Mouse (Mus musculus): ENCODE data around the gene Zbtb22. TPM values are rescaled to one million over a fixed set of nuclear protein-coding genes. Genes with fewer than 3 reads are reported as not detected.
A peak's percentile ranks its signal among the peaks of the same experiment; 100 is the strongest.
"Not testable (repeated sequence)": the region's sequence is repeated elsewhere in the genome, so short reads cannot be mapped to it uniquely, and the experiment has no call there.

The Zbtb22 gene
- 17.1 TPM in 2 replicates for polyA plus RNA-seq (2015; fragmentation: Nextera tagmentation; extraction: Ambion mirVana)

- H3K36me3 ChIP-seq = peaks cover 33% of the 10 kb centered on the region
Observed at GRCm38 (mm10) chr17:33915671-33916250, at the start of gene Zbtb22, which contains the start of gene Tapbp. Zbtb22 (plus strand) TSS chr17:33915904. Tapbp (plus strand) TSS chr17:33915899.

GRCm38 (mm10) chr17:33873537-33873936 lies 42.2 kb upstream of the Zbtb22 start, which contains the start of gene Gm7029:
Gm7029 (plus strand) TSS chr17:33873837.
- not testable (repeated sequence) for H3K27me3 ChIP-seq; ATAC-seq (ENCODE audit: low FRiP score, low read depth); H3K4me1 ChIP-seq (replicated peaks); H3K9ac ChIP-seq; H3K9me3 ChIP-seq; H3K36me3 ChIP-seq; H3K4me3 ChIP-seq; H3K27ac ChIP-seq (replicated peaks); H3K4me2 ChIP-seq
- 87% methylated on average over 3 of the region's 12 CpGs for WGBS

More at GRCm38 (mm10) chr17:33915671-33916250, at the start of gene Zbtb22, which contains the start of gene Tapbp:
- WGBS = under 1% methylated on average over 31 of the region's 34 CpGs
- Histone ChIP-seq H3K27ac (replicated peaks) (peak within 1 kb of the TSS; percentile 84), H3K9me3 (no peaks in the 10 kb centered on the region), H3K4me1 (replicated peaks) (peaks cover 51% of the 10 kb centered on the region), H3K4me2 (peak within 1 kb of the TSS; percentile 78), H3K4me3 (peak within 1 kb of the TSS; percentile 57), H3K9ac (peak within 1 kb of the TSS; percentile 52), H3K27me3 (no peaks in the 10 kb centered on the region; the same call in 1 of the 2 replicates)
- peak; percentile 93 for ATAC-seq (ENCODE audit: low FRiP score, low read depth)

DNA sequence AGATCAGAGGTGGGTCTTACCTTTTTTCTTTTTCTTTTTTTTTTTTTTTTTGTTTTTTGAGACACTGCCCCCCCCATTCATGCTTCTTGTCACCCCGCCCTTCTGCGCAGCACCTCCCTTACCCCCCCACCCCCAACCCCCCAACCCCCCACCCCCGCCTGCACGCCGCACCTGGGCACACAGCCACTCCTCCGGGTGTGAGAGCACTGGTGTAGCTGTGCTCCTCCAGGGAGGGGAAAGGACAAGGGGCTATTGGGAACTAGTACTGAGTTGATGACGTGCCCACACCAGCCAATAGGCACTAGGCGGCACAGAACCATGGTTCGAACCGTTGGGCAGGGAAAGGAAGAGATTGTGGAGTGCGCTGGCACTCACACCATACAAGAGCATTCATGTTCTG lies 41.3 kb upstream of the Zbtb22 start:
- no peaks in the 10 kb centered on the region for H3K4me1 ChIP-seq (replicated peaks)
- H3K4me3 ChIP-seq = no peak overlapping the region
- no peaks in the 10 kb centered on the region for H3K27me3 ChIP-seq
- no peak overlapping the region for H3K4me2 ChIP-seq
- H3K9ac ChIP-seq = no peak overlapping the region
- H3K36me3 ChIP-seq = no peaks in the 10 kb centered on the region
- no peak for ATAC-seq (ENCODE audit: low FRiP score, low read depth)
- no peak overlapping the region for H3K27ac ChIP-seq (replicated peaks)
- H3K9me3 ChIP-seq = no peaks in the 10 kb centered on the region
- WGBS = 85% methylated on average over 11 of the region's 11 CpGs

DNA sequence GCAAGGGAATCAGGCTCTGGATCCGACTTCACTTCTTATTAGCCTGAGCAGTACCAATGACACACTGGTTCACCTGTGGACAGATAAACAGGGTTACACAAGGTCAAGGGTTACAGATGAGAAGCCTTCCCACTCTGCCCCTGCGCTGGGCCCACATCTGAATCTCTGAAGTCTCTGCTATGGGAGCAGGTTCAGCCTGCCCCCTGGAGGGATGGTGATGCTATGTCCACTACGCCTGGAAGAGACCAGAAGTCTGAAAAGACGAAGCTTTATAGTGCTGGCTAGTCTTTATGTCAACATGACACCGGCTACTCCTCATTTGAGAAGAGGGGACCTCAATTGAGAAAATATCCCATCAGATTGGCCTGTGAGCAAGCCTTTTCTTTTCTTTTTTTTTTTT lies 39.9 kb upstream of the Zbtb22 start:
- H3K4me2 ChIP-seq; H3K4me3 ChIP-seq; H3K9me3 ChIP-seq; ATAC-seq (ENCODE audit: low FRiP score, low read depth); H3K27ac ChIP-seq (replicated peaks); H3K36me3 ChIP-seq; H3K27me3 ChIP-seq; H3K4me1 ChIP-seq (replicated peaks); H3K9ac ChIP-seq: not testable (repeated sequence)
- WGBS = 82% methylated on average over 5 of the region's 5 CpGs

- H3K9me3 ChIP-seq; H3K4me1 ChIP-seq (replicated peaks); H3K36me3 ChIP-seq; H3K27me3 ChIP-seq; H3K27ac ChIP-seq (replicated peaks); ATAC-seq (ENCODE audit: low FRiP score, low read depth); H3K9ac ChIP-seq; H3K4me2 ChIP-seq; H3K4me3 ChIP-seq: not testable (repeated sequence)
- 97% methylated on average over 10 of the region's 11 CpGs for WGBS
Observed at GRCm38 (mm10) chr17:33884320-33884719, 31.4 kb upstream of the Zbtb22 start.

DNA sequence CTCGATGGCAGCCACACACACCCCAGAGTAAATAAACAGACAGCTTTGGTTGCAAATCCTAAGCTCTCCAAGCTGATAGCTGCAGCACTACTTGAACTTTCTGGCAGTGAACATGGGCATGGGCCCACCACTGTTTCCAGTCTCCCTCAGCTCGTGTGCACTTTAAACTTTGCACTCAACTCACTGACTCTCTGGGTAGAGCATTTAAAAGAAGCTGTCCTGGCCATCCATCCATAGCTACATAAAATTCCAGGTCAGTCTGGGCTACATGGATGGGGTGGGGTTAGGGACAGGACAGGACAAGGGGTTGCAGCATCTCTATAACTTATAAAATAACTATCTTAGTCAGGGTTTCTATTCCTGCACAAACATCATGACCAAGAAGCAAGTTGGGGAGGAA lies 27.9 kb upstream of the Zbtb22 start:
- ATAC-seq (ENCODE audit: low FRiP score, low read depth); H3K9me3 ChIP-seq; H3K4me3 ChIP-seq; H3K36me3 ChIP-seq; H3K9ac ChIP-seq; H3K27ac ChIP-seq (replicated peaks); H3K27me3 ChIP-seq; H3K4me2 ChIP-seq; H3K4me1 ChIP-seq (replicated peaks): not testable (repeated sequence)
- 76% methylated on average over 2 of the region's 2 CpGs for WGBS

DNA sequence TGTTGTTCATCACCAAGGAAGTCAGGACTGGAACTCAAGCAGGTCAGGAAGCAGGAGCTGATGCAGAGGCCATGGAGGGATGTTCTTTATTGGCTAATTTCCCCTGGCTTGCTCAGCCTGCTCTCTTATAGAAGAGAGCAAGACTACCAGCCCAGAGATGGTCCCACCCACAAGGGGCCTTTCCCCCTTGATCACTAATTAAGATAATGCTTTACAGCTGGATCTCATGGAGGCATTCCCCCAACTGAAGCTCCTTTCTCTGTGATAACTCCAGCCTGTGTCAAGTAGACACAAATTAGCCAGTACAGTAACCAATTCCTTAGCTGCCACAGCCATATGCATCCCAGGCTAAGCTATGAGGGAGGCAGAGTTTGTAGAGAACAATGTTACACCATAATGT lies 27.5 kb upstream of the Zbtb22 start:
- not testable (repeated sequence) for H3K27me3 ChIP-seq; H3K9ac ChIP-seq; H3K36me3 ChIP-seq; H3K27ac ChIP-seq (replicated peaks); ATAC-seq (ENCODE audit: low FRiP score, low read depth); H3K4me3 ChIP-seq; H3K4me2 ChIP-seq; H3K9me3 ChIP-seq; H3K4me1 ChIP-seq (replicated peaks)

DNA sequence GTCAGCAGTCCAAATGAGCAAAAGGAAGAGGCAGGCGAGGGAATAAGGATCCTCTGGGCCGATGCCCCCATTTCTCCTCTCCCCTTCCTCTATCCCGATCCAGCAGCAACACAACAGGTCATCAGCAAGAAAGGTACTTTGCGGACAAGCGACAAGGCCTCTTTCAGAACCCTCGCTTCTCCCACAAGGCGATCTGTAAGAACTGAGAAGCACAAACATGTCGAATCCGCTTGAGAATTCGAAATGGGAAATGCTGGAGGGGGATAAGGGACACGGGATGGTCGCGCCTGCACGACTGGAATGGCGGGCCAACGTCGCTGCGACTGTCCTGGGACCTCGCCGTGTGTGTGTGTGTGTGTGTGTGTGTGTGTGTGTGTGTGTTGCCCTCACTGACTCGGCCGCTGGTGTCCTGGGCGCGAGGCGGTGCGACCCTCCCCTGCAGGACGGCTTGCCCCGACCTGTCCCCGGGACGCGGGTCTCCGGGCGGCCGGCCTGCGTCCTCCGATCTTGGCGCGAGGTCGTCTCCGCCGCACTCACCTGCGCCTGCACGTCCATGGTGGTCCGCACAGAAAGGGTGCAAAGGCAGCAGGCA lies 25.7 kb upstream of the Zbtb22 start:
- ATAC-seq (ENCODE audit: low FRiP score, low read depth); H3K27ac ChIP-seq (replicated peaks); H3K36me3 ChIP-seq; H3K9me3 ChIP-seq; H3K27me3 ChIP-seq; H3K4me1 ChIP-seq (replicated peaks): not testable (repeated sequence)
- Histone ChIP-seq H3K9ac (peak overlapping the region; percentile 39), H3K4me2 (peak overlapping the region; percentile 85), H3K4me3 (peak overlapping the region; percentile 62)
- 0% methylated on average over 37 of the region's 44 CpGs for WGBS

DNA sequence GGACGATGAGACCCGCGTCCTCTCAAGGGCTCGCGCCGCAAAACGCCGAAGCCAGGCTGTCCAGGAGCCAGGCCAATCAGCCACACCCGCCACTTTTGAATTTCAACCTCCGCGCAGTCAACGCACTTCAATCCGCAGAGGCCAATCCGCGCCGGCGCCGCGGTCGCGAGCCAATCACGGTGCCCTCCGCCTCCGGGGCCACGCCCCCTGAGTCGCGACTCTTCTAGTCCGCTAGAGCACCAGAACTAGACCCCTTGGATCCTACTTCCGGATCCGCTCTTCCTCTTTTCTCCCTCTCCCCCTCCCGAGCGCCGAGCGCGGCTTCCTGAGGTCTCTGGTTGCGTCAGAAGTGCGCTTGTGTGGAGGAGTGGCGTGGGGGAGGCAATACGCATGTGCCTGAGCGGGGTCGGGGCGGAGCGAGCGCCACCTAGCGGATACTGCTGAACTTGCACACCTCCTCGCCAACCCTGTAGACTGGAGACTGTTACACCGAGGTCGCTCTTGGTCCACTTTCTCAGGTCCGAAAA lies 25.1 kb upstream of the Zbtb22 start, which contains the start of gene Kifc1:
Kifc1 (minus strand) TSS at position 129 of the 527 bp plus-strand sequence.
- Histone ChIP-seq H3K4me1 (replicated peaks) (peaks cover 4% of the 10 kb centered on the region; the same call in 1 of the 2 replicates), H3K4me3 (peak within 1 kb of the TSS; percentile 62), H3K9me3 (no peaks in the 10 kb centered on the region), H3K9ac (peak within 1 kb of the TSS; percentile 39), H3K36me3 (no peaks in the 10 kb centered on the region), H3K27me3 (no peaks in the 10 kb centered on the region), H3K27ac (replicated peaks) (no peak within 1 kb of the TSS), H3K4me2 (peak within 1 kb of the TSS; percentile 85)
- WGBS = 1% methylated on average over 49 of the region's 49 CpGs
- peak; percentile 100 for ATAC-seq (ENCODE audit: low FRiP score, low read depth)

DNA sequence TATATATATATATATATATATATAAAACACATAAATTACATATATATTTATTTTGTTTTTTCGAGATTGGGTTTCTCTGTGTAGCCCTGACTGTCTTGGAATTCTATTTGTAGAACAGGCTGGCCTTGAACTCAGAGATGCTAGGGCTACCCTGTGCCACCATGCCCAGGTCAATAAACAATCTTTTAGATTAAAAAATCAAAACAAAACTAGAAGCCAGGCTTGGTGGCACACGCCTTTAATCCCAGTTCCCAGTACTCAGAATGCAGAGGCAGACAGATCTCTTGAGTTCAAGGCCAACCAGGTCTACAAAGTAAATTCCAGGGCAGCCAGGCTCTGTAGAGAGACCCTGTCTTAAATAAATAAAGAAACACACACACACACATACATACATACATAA lies 24.3 kb upstream of the Zbtb22 start:
- Histone ChIP-seq H3K9me3 (no peaks in the 10 kb centered on the region), H3K4me1 (replicated peaks) (peaks cover 4% of the 10 kb centered on the region; the same call in 1 of the 2 replicates), H3K27ac (replicated peaks) (no peak overlapping the region), H3K36me3 (no peaks in the 10 kb centered on the region), H3K4me2 (no peak overlapping the region), H3K9ac (no peak overlapping the region), H3K4me3 (no peak overlapping the region), H3K27me3 (no peaks in the 10 kb centered on the region)
- WGBS = 68% methylated on average over 2 of the region's 2 CpGs
- ATAC-seq (ENCODE audit: low FRiP score, low read depth) = no peak

DNA sequence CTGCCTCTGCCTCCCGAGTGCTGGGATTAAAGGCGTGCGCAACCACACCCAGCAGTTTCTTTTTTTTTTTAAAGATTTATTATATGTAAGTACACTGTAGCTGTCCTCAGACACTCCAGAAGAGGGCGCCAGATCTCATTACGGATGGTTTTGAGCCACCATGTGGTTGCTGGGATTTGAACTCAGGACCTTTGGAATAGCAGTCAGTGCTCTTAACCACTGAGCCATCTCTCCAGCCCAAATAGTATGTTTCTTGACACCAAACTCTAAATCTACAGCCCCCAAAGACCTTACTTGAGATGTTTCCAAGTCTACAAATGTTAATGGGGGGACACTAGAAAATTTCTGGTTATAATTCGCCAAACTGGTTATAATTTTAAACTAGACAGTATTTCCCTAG lies 23.8 kb upstream of the Zbtb22 start:
- H3K27me3 ChIP-seq; H3K4me2 ChIP-seq; H3K4me3 ChIP-seq; ATAC-seq (ENCODE audit: low FRiP score, low read depth); H3K4me1 ChIP-seq (replicated peaks); H3K9ac ChIP-seq; H3K9me3 ChIP-seq; H3K27ac ChIP-seq (replicated peaks); H3K36me3 ChIP-seq: not testable (repeated sequence)
- 68% methylated on average over 6 of the region's 6 CpGs for WGBS

DNA sequence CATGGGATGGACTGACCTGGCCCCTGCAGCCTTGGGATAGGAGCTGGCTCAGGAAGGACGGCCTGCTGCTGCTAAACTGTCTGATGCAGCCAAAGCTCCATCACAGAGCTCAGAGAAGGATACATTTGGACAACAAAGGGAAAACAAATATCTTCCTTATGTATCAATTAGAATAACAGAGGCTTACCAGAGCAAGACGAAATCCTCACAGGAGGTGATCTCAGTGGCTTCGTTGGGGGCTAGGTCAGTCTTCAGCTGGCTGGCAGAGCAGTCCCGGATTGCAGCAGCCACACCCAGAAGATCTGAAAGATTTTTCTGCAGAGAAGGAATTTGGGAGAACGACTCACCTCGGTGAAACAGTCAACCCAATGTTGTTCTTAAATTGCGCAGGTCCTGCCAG lies 23.3 kb upstream of the Zbtb22 start:
- Histone ChIP-seq H3K27ac (replicated peaks) (no peak overlapping the region), H3K4me3 (no peak overlapping the region), H3K9me3 (no peaks in the 10 kb centered on the region), H3K4me2 (no peak overlapping the region), H3K27me3 (no peaks in the 10 kb centered on the region), H3K36me3 (no peaks in the 10 kb centered on the region), H3K9ac (no peak overlapping the region), H3K4me1 (replicated peaks) (peaks cover 4% of the 10 kb centered on the region; the same call in 1 of the 2 replicates)
- no peak for ATAC-seq (ENCODE audit: low FRiP score, low read depth)
- WGBS = 13% methylated on average over 7 of the region's 7 CpGs

Data from hindbrain, embryonic 15.5 days (tissue).